Mouse (Mus musculus) liver, postnatal 0 days (tissue): ENCODE data around the gene Dnase1l2. TPM values are rescaled to one million over a fixed set of nuclear protein-coding genes. Genes with fewer than 3 reads are reported as not detected.

Experiments
- ATAC-seq: fragments of 200-750 bp; cut with Nextera tagmentation; 2 replicates; pipeline ENCODE4 v1.8.0; 2017; ENCODE audit warnings: mild to moderate bottlenecking, moderate library complexity
- DNase-seq: peaks from one replicate; pipeline ENCODE4 v3.0.0-alpha.2; 2016
- H3K27ac ChIP-seq: fragments of 300-500 bp; sonication (generic); 2 replicates; pipeline ENCODE4 v1.5.1; 2014; ENCODE audit warnings: antibody characterized with exemption, moderate library complexity, mild to moderate bottlenecking, low read depth
- H3K27me3 ChIP-seq: fragments of 300-500 bp; sonication (generic); 2 replicates; pipeline ENCODE4 v1.6.1; 2014; ENCODE audit warnings: low read length, control low read depth, mixed read lengths; ENCODE audit not compliant: insufficient read depth
- H3K36me3 ChIP-seq: fragments of 300-500 bp; sonication (generic); replicated peaks from 2 replicates; pipeline ENCODE4 v1.6.1; 2014; ENCODE audit warnings: mild to moderate bottlenecking, control low read depth, low read length, moderate library complexity, mixed read lengths; ENCODE audit not compliant: insufficient read depth
- H3K4me1 ChIP-seq: fragments of 300-500 bp; sonication (generic); 2 replicates; pipeline ENCODE4 v1.6.1; 2014; ENCODE audit warnings: antibody characterized with exemption, mild to moderate bottlenecking, control low read depth; ENCODE audit not compliant: insufficient read depth
- H3K4me2 ChIP-seq: fragments of 300-500 bp; sonication (generic); 2 replicates; pipeline ENCODE4 v1.6.1; 2014; ENCODE audit warnings: low read depth, mild to moderate bottlenecking, low read length, moderate library complexity, mixed read lengths
- H3K4me3 ChIP-seq: fragments of 300-500 bp; sonication (generic); 2 replicates; pipeline ENCODE4 v1.5.1; 2014; ENCODE audit warnings: low read depth, low read length
- H3K9ac ChIP-seq: fragments of 300-500 bp; sonication (generic); replicated peaks from 2 replicates; pipeline ENCODE4 v1.6.1; 2014; ENCODE audit warnings: mild to moderate bottlenecking, moderate library complexity
- H3K9me3 ChIP-seq: fragments of 300-500 bp; sonication (generic); 2 replicates; pipeline ENCODE4 v1.6.1; 2016; ENCODE audit warnings: mild to moderate bottlenecking, control low read depth, low read length, mixed read lengths
- CTCF ChIP-seq: sonication (generic); IDR thresholded peaks from 2 replicates; pipeline ENCODE4 v1.5.1; 2016; ENCODE audit warnings: antibody characterized with exemption, low read depth
- EP300 ChIP-seq: IDR thresholded peaks from 2 replicates; pipeline ENCODE4 v1.6.1; 2016; ENCODE audit warnings: antibody characterized with exemption, low read depth, mild to moderate bottlenecking
- WGBS: fragments of 180-500 bp; shearing (Covaris S2); extraction: QIAGEN DNeasy Blood & Tissue Kit; methylation state at CpG from one replicate; pipeline ENCODE4 v1.1.7; 2014; ENCODE audit not compliant: insufficient replicate concordance; 5-methylcytosine and 5-hydroxymethylcytosine counted together
- polyA plus RNA-seq: library from polyadenylated mRNA; unstranded; fragments of >200 nt; fragmentation: Nextera tagmentation; extraction: Ambion mirVana; gene quantifications from 2 replicates; pipeline ENCODE4 v1.2.1, GENCODE M21; 2015

The Dnase1l2 gene
- polyA plus RNA-seq, 1 experiment from 2014 or later: 0.35 TPM

DNA sequence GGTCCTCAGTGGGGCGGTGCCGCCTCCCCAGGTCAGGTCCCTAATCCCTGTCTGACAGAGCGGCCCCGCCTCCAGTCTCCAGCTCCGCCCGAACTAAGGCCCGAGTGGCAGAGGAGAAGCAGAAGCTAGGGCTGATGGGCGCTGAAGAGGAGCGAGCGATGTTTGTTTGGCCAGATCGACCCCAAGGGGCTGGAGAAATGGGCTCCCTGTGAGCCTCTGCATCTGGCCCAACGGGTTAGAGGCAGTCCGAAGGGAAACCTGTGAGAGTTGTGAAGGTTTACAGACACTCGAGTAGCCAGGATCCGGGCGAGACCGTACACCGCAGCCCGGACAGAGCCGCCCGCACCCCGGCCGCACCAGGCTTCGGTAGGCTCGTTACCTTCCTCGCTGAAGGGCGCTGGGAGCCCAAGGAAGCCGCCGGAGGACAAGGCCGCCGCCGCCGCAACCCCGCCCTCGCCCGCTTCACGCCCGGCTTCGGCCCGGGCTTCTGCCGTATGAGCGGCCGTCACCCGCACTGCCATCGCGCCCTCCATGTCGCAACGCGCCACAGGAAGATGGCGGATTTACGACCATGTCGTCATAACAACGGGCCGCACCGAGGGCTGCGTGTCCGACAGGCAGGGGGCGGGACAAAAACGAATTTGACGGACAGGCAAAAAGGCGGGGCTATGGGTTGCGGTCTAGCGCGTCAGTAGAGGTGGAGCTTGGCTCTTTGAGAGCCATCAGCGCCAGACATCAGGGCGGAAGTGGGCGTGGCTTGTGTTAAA is 12.0 kb upstream of the Dnase1l2 start:
- Histone ChIP-seq H3K4me2 (peak overlapping the region; percentile 83), H3K9ac (peak overlapping the region; percentile 97), H3K4me3 (peak overlapping the region; percentile 88), H3K36me3 (peaks cover 9% of the 10 kb centered on the region), H3K9me3 (no peaks in the 10 kb centered on the region), H3K4me1 (peaks cover 16% of the 10 kb centered on the region), H3K27me3 (no peaks in the 10 kb centered on the region), H3K27ac (peak overlapping the region; percentile 99)
- peak; percentile 95 for ATAC-seq
- TF ChIP-seq EP300 (no peak; the same call in 1 of the 2 replicates), CTCF (peak; percentile 37)
- WGBS: under 1% methylated on average over 65 of the region's 67 CpGs
- peak; percentile 100 for DNase-seq

DNA sequence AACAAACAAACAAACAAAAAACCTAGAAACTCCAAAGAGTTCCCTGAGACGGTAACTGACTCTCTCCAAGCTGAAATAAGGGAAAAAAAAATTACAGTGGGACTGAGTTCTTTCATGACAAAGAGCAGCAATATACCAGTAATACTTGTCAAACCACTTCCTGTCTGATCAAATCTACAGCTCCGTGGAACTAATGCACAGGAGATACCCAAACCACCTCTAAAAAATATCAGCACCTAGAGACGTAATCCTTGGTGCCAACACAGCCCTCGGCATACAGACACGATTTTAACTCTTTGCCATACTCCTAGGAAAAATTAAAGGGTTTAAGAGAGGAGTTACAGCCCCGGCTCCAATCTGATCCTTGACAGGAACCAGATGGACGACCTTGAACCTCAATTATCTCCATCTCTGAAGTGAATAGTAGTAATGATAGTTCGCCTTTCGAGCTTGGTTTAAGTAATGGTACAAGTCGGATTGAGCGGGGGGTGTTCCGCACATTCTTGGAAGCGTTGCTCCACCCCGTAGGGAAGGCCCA is 11.4 kb upstream of the Dnase1l2 start:
- peak overlapping the region; percentile 83 for H3K4me2 ChIP-seq
- DNase-seq (no peak), ATAC-seq (no peak)
- no peak; the same call in 1 of the 2 replicates for TF ChIP-seq EP300
- no peak for TF ChIP-seq CTCF
- peaks cover 14% of the 10 kb centered on the region for H3K36me3 ChIP-seq
- WGBS: 3% methylated on average over 14 of the region's 14 CpGs
- H3K27ac ChIP-seq: peak overlapping the region; percentile 99
- peaks cover 16% of the 10 kb centered on the region for H3K4me1 ChIP-seq
- H3K9me3 ChIP-seq: no peaks in the 10 kb centered on the region
- H3K4me3 ChIP-seq: peak overlapping the region; percentile 88
- peak overlapping the region; percentile 97 for H3K9ac ChIP-seq
- no peaks in the 10 kb centered on the region for H3K27me3 ChIP-seq

DNA sequence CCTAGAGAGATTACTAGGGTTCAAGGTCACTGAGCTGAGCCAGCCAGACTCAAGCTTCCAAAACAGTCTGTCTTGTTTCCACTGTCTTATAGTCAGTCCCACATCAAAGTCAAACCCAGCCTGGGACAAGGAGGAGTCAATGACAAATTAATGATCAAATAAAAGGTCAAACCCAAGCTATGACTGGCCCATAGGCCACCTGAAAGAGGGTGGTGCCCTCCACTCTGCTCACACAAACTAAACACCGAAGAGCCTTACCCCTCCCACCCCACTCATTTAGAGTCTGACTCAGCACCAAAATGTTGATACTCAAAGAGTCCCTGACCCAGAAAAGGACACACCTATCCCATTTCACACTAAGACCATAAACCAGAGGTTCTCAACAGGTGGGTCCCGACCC is 10.5 kb upstream of the Dnase1l2 start:
- ATAC-seq: no peak
- H3K27me3 ChIP-seq: no peaks in the 10 kb centered on the region
- H3K4me1 ChIP-seq: peaks cover 16% of the 10 kb centered on the region
- H3K9me3 ChIP-seq: no peaks in the 10 kb centered on the region
- no peak overlapping the region for H3K4me3 ChIP-seq
- TF ChIP-seq CTCF (no peak), EP300 (no peak)
- no peak for DNase-seq
- peak overlapping the region; percentile 83 for H3K4me2 ChIP-seq
- H3K27ac ChIP-seq: peak overlapping the region; percentile 99; the same call in 1 of the 2 replicates
- WGBS: 53% methylated on average over 2 of the region's 2 CpGs
- H3K9ac ChIP-seq: no peak overlapping the region
- H3K36me3 ChIP-seq: peaks cover 22% of the 10 kb centered on the region

DNA sequence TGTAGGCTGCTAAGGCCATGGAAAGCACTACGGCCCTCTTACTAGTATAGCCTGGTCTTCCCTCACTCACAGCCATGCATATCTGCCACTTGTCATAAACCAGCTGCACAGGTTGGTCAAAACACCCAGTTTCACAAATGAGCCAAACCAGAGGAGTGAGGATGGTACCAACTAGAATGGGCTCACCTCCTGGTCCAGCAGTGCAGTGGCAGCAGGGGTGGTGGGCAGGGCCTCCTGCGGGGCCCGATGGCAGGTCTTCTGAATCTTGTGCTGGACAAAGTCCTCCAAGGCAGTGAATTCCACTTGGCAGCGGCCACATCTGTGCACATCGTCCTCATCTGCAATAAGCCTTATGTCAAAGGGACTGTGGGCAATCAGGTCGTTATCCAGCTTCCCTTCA is 8.3 kb upstream of the Dnase1l2 start:
- DNase-seq (no peak), ATAC-seq (no peak)
- Histone ChIP-seq H3K9me3 (no peaks in the 10 kb centered on the region), H3K27me3 (no peaks in the 10 kb centered on the region), H3K27ac (no peak overlapping the region), H3K9ac (no peak overlapping the region), H3K36me3 (peaks cover 38% of the 10 kb centered on the region), H3K4me3 (no peak overlapping the region), H3K4me2 (no peak overlapping the region), H3K4me1 (peaks cover 16% of the 10 kb centered on the region)
- no peak for TF ChIP-seq EP300
- WGBS: 92% methylated on average over 6 of the region's 6 CpGs

DNA sequence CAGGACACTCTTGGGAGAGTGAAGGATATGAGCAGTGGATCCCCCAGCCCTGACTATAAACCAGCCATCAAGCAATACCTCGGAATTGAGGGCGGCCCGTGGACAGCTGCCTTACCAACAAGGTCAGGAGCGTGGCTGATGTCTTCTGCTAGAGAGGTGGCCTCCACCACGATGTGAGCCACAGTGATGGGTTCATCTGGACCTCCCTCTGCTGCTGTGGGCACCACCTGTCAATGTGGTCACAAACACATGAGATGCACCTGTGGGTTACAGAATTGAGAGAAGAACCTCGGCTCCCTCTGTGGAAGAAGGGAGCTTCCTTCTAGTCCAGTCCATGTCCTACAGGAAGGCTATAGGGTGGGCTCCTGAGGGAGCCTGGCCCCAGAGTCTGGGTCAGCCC is 6.6 kb upstream of the Dnase1l2 start:
- Histone ChIP-seq H3K4me1 (peaks cover 13% of the 10 kb centered on the region), H3K27ac (no peak overlapping the region), H3K36me3 (peaks cover 54% of the 10 kb centered on the region), H3K4me3 (no peak overlapping the region), H3K9me3 (no peaks in the 10 kb centered on the region), H3K4me2 (no peak overlapping the region), H3K9ac (no peak overlapping the region), H3K27me3 (no peaks in the 10 kb centered on the region)
- ATAC-seq (no peak), DNase-seq (no peak)
- 84% methylated on average over 6 of the region's 6 CpGs for WGBS
- no peak for TF ChIP-seq CTCF
- no peak for TF ChIP-seq EP300

DNA sequence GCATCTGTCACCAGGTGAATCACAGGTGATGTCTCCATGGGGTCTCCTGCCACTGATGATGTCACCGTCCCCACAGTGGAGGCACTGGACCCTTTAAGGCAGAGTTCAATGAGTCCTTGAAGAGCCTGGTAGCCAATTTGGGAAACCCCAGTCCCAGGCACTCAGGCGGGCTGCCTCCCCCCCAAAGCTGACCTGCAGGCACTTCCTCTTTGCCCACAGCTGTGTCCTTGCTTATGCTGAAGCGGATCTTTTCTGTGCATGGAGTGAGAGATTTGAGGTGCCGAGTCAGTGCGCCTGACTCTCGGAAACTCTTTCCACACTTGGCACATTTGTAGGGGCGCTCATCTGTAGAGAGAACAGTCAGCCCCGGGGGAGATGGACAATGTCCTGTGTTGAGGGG is 3.7 kb upstream of the Dnase1l2 start:
- Histone ChIP-seq H3K4me2 (no peak overlapping the region), H3K27me3 (no peaks in the 10 kb centered on the region), H3K9ac (no peak overlapping the region), H3K9me3 (no peaks in the 10 kb centered on the region), H3K4me1 (no peaks in the 10 kb centered on the region), H3K36me3 (peaks cover 65% of the 10 kb centered on the region), H3K4me3 (no peak overlapping the region), H3K27ac (no peak overlapping the region)
- ATAC-seq (no peak), DNase-seq (no peak)
- 77% methylated on average over 8 of the region's 8 CpGs for WGBS
- TF ChIP-seq CTCF (no peak), EP300 (no peak)
